Mouse (Mus musculus) heart, postnatal 0 days (tissue): ENCODE measurements around the gene Sema3e. TPM values are rescaled to one million over a fixed set of nuclear protein-coding genes. Genes with fewer than 3 reads are reported as not detected.

Experiments
- ATAC-seq: fragments of 200-750 bp; cut with Nextera tagmentation; 2 replicates; pipeline ENCODE4 v1.8.0; 2017; ENCODE audit warnings: low read depth, moderate number of reproducible peaks, moderate library complexity; ENCODE audit not compliant: insufficient read depth
- DNase-seq: peaks from one replicate; pipeline ENCODE4 v3.0.0-alpha.2; 2016; ENCODE audit warnings: low spot score
- H3K27ac ChIP-seq: fragments of 300-500 bp; sonication (generic); 2 replicates; pipeline ENCODE4 v1.5.1; 2014; ENCODE audit warnings: low read depth, mild to moderate bottlenecking
- H3K27me3 ChIP-seq: fragments of 300-500 bp; sonication (generic); 2 replicates; pipeline ENCODE4 v1.6.1; 2014; ENCODE audit warnings: low read length, mixed read lengths; ENCODE audit not compliant: control insufficient read depth, insufficient read depth
- H3K36me3 ChIP-seq: fragments of 300-500 bp; sonication (generic); replicated peaks from 2 replicates; pipeline ENCODE4 v1.6.1; 2014; ENCODE audit warnings: low read length, mixed read lengths; ENCODE audit not compliant: control insufficient read depth, insufficient read depth
- H3K4me1 ChIP-seq: fragments of 300-500 bp; sonication (generic); 2 replicates; pipeline ENCODE4 v1.6.1; 2014; ENCODE audit warnings: antibody characterized with exemption; ENCODE audit not compliant: control insufficient read depth, insufficient read depth
- H3K4me2 ChIP-seq: fragments of 300-500 bp; sonication (generic); 2 replicates; pipeline ENCODE4 v1.6.1; 2014; ENCODE audit warnings: low read depth, mild to moderate bottlenecking, low read length, moderate library complexity
- H3K4me3 ChIP-seq: fragments of 300-500 bp; sonication (generic); 2 replicates; pipeline ENCODE4 v1.5.1; 2014; ENCODE audit warnings: low read depth, low read length
- H3K9ac ChIP-seq: fragments of 300-500 bp; sonication (generic); replicated peaks from 2 replicates; pipeline ENCODE4 v1.6.1; 2014; ENCODE audit warnings: low read depth, low read length, mixed read lengths
- H3K9me3 ChIP-seq: fragments of 300-500 bp; sonication (generic); replicated peaks from 2 replicates; pipeline ENCODE4 v1.6.1; 2016; ENCODE audit warnings: low read length; ENCODE audit not compliant: control insufficient read depth
- CTCF ChIP-seq: IDR thresholded peaks from 2 replicates; pipeline ENCODE4 v1.5.1; 2016; ENCODE audit warnings: antibody characterized with exemption, control low read depth, low read depth
- EP300 ChIP-seq: IDR thresholded peaks from 2 replicates; pipeline ENCODE4 v1.6.1; 2016; ENCODE audit warnings: antibody characterized with exemption, low read depth
- WGBS: fragments of 180-500 bp; shearing (Covaris S2); extraction: QIAGEN DNeasy Blood & Tissue Kit; methylation state at CpG from one replicate; pipeline ENCODE4 v1.1.7; 2014; 5-methylcytosine and 5-hydroxymethylcytosine counted together
- polyA plus RNA-seq: library from polyadenylated mRNA; unstranded; fragments of >200 nt; fragmentation: Nextera tagmentation; extraction: Ambion mirVana; gene quantifications from 2 replicates; pipeline ENCODE4 v1.2.1, GENCODE M21; 2015
- total RNA-seq: library from RNA; depleted of rRNA; stranded (reverse); fragments of >200 nt; gene quantifications from 2 replicates; pipeline ENCODE4 v1.2.3, GENCODE M21; 2014; ENCODE audit warnings: low replicate concordance

Gene Sema3e
- total and polyA plus RNA-seq, 2 experiments from 2014 or later, result 0.10 TPM; not detected in 1

- DNase-seq, result no peak
- TF ChIP-seq EP300 (no peak), CTCF (no peak)
- Histone ChIP-seq H3K4me1 (no peaks in the 10 kb centered on the region), H3K36me3 (no peaks in the 10 kb centered on the region), H3K27ac (no peak overlapping the region), H3K9ac (no peak overlapping the region), H3K4me3 (no peak overlapping the region), H3K4me2 (no peak overlapping the region), H3K9me3 (no peaks in the 10 kb centered on the region), H3K27me3 (no peaks in the 10 kb centered on the region)
- 59% methylated on average over 3 of the region's 3 CpGs for WGBS
- ATAC-seq, result no peak
These were observed 39.4 kb upstream of the Sema3e start for GRCm38 (mm10) chr5:13985669-13986068.

- no peak for DNase-seq
- Histone ChIP-seq H3K9me3 (no peaks in the 10 kb centered on the region), H3K4me1 (no peaks in the 10 kb centered on the region), H3K36me3 (no peaks in the 10 kb centered on the region), H3K27ac (no peak overlapping the region), H3K4me3 (no peak overlapping the region), H3K4me2 (no peak overlapping the region), H3K9ac (no peak overlapping the region), H3K27me3 (no peaks in the 10 kb centered on the region)
- 24% methylated on average over 1 of the region's 1 CpGs for WGBS
- ATAC-seq, result no peak
- TF ChIP-seq EP300, result no peak
- no peak for TF ChIP-seq CTCF
These were observed 38.0 kb upstream of the Sema3e start for GRCm38 (mm10) chr5:13987123-13987522.

GRCm38 (mm10) chr5:13988023-13988422, 37.1 kb upstream of the Sema3e start:
- H3K9me3 ChIP-seq, result no peaks in the 10 kb centered on the region
- H3K27me3 ChIP-seq, result no peaks in the 10 kb centered on the region
- no peak overlapping the region for H3K27ac ChIP-seq
- 57% methylated on average over 2 of the region's 2 CpGs for WGBS
- TF ChIP-seq EP300 (no peak), CTCF (no peak)
- H3K4me3 ChIP-seq, result no peak overlapping the region
- DNase-seq (no peak), ATAC-seq (no peak)
- H3K4me1 ChIP-seq, result no peaks in the 10 kb centered on the region
- H3K36me3 ChIP-seq, result no peaks in the 10 kb centered on the region
- H3K4me2 ChIP-seq, result no peak overlapping the region
- H3K9ac ChIP-seq, result no peak overlapping the region

- H3K36me3 ChIP-seq, result no peaks in the 10 kb centered on the region
- no peak overlapping the region for H3K9ac ChIP-seq
- H3K27me3 ChIP-seq, result no peaks in the 10 kb centered on the region
- ATAC-seq (no peak), DNase-seq (no peak)
- H3K4me3 ChIP-seq, result no peak overlapping the region
- H3K4me1 ChIP-seq, result no peaks in the 10 kb centered on the region
- no peak overlapping the region for H3K27ac ChIP-seq
- H3K4me2 ChIP-seq, result no peak overlapping the region
- 45% methylated on average over 11 of the region's 11 CpGs for WGBS
- no peaks in the 10 kb centered on the region for H3K9me3 ChIP-seq
- TF ChIP-seq EP300 (no peak), CTCF (no peak)
These were observed 32.2 kb upstream of the Sema3e start for GRCm38 (mm10) chr5:13992734-13993396.

- ATAC-seq, result no peak
- 68% methylated on average over 7 of the region's 7 CpGs for WGBS
- no peak overlapping the region for H3K4me3 ChIP-seq
- no peak overlapping the region for H3K27ac ChIP-seq
- no peaks in the 10 kb centered on the region for H3K9me3 ChIP-seq
- no peak for DNase-seq
- H3K4me2 ChIP-seq, result no peak overlapping the region
- peaks cover 9% of the 10 kb centered on the region; the same call in 1 of the 2 replicates for H3K27me3 ChIP-seq
- no peaks in the 10 kb centered on the region for H3K36me3 ChIP-seq
- no peak for TF ChIP-seq EP300
- TF ChIP-seq CTCF, result no peak
- H3K4me1 ChIP-seq, result no peaks in the 10 kb centered on the region
- no peak overlapping the region for H3K9ac ChIP-seq
These were observed 3.3 kb downstream of the Sema3e start for GRCm38 (mm10) chr5:14028341-14028740.

- Histone ChIP-seq H3K27me3 (peaks cover 2% of the 10 kb centered on the region; the same call in 1 of the 2 replicates), H3K4me1 (no peaks in the 10 kb centered on the region), H3K27ac (no peak overlapping the region), H3K4me3 (no peak overlapping the region), H3K4me2 (no peak overlapping the region), H3K9me3 (no peaks in the 10 kb centered on the region), H3K9ac (no peak overlapping the region), H3K36me3 (no peaks in the 10 kb centered on the region)
- no peak for TF ChIP-seq CTCF
- no peak for TF ChIP-seq EP300
- WGBS, result 78% methylated on average over 1 of the region's 1 CpGs
- DNase-seq (no peak), ATAC-seq (no peak)
These were observed 5.7 kb downstream of the Sema3e start for GRCm38 (mm10) chr5:14030796-14031195.
